Mouse (Mus musculus) heart, adult 11 months (tissue): Measurements from ENCODE around the gene Axdnd1.

Experiments
- DNase-seq: peaks from one replicate; pipeline ENCODE4 v3.0.0; 2022

Gene Axdnd1

DNA sequence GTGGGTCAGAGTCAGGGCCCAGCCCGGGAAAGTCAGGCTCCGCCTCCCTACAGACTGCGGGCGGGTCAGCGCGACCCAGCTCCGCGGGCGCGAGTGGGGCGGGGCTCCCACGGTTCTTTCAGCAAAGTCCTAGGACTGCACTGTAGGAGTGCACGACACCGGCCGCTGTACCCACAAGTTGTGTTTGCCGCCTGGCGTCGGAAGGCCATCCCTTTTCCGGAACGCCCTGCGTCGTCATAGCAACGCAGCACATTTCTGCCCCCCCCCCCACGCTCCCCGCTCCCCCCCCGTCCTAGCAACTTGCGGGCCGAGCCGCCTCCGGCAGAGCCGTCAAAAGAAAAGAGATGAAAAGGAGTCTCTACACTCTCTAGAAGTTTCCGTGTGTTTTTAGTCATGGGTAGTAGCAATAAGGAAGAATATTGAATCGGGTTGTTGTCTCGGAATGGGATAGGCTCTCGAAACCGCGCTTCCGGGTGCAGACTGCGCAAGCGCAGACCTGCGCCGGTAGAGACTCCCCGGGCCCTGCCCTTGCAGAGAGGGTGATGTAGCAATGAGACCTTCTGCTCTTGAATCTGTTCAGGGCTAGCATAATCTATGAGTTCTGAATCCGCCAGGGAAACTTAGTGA lies at the start of gene Axdnd1:
Gene Axdnd1, minus strand, starts transcription at position 489 of the 627 bp plus-strand sequence.
- DNase-seq: peak; percentile 99

DNA sequence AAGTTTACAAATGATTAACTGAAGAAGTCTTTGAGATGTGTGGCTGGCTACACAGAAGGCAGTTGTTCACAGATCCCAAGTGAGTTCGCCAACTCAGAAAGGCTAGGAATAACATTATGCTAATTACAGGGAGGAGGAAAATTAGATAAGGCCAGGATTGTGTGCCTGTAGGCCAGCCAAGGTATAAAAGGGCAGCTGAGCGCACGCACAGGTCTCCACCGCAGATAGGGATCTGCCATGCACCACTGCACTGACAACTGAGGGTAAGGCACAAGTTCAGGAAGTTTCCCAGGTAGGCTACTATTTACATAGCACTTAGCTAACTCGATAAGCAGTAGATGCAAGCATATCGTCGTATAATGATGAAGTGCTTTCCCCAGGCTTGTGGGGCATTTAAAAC lies 49.6 kb upstream of the Axdnd1 start:
- DNase-seq: no peak

DNA sequence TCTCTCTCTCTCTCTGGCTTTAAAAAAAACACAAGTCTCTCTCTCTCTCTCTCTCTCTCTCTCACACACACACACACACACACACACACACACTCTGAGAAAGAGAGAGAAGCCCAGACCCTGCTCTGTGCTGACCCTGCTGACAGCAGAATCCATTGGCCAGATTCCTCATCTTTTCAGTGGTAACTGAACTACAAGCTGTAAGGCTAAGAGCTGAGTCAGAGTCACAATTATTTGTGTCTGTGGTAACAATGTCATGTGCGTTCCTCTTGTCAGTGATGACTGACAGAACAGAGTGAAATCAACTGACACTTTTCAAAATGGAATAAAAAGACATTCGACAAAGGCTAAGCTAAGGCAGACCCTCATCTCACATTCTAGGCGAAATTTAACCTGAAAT lies 47.6 kb upstream of the Axdnd1 start:
- DNase-seq: no peak

DNA sequence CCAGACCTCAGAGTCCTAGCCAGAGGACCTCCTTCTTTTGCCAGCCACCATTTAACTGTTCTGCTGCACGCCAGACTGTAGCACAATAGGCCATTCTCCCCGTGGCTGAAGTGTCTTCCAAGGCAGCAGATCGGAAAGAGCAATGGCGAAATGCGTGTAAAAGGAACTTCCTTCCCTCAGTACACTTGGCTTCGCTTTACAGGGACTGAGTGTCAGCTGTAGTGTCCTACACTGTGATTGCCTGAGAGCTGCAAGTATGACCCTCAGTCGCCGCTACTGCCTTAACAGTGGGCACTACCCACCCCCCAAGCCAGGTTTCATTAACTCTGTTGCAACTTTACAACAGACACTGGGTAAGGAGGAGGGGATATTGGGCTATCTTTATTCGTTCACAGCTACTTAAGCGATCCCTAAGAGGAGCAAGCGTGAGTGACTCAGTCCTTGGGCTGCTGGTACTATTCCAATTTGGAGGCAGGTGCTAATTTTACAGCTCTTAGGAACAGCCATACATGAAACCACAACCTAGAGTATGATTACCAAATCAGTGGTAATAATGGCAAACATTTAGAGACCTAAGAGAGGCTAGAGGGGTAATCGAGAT lies 46.8 kb upstream of the Axdnd1 start:
- peak; percentile 92 for DNase-seq

DNA sequence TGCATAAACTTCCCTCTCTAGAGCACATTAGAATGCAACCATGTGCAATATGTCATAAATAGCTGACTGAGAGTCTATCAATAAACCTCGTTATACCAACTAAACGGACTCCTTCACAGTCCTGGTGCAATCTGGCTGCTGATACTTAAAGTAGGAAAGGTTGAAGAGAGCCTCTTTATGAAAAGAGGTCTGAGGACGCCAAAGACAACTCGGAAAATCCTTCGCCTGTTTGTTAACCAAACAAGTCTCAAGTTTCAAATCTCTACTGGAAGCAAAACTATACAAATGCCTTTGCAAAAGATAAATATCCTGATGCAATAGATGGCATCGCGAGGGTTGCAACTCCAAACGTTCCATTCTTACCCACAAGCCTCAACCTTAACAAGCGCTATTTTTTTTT lies 44.0 kb upstream of the Axdnd1 start:
- DNase-seq: peak; percentile 25

DNA sequence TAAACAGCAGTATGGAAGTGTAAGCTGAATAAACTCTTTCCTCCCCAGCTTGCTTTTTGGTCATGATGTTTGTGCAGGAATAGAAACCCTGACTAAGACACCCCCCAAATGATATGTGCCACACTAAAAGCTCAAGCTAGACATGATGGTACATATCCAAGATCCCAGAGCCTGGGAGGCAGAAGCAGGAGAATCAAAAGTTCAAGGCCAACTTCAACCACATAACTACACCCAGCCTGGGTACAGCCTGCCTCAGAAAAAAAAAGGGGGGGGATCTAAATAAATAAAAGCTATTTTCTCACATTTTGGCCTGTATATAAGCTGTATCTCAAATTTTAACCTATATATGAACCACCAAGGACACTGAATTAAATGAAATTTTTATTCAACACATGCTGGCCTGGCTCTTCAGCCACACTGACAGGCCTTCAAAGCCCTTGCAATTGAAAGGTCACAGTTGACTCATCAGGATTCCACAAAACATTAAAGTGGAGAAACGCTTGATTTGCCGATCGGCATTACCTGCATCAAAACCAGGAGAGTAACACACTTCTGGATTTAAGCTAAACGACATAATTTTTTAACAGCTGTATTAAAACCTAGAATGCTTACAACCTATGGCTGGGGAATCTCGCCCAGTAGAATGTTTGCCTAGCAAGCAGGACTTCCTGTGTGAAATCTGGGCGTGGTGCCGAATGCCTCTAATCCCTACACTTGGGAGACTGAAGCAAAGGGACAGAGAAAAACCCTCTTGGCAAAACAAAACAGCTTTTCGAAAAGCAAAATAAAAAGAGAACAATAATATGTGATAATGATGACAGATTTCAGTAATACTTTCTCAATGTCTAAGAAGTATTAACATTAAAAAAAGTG lies 43.3 kb upstream of the Axdnd1 start:
- peak; percentile 93 for DNase-seq

DNA sequence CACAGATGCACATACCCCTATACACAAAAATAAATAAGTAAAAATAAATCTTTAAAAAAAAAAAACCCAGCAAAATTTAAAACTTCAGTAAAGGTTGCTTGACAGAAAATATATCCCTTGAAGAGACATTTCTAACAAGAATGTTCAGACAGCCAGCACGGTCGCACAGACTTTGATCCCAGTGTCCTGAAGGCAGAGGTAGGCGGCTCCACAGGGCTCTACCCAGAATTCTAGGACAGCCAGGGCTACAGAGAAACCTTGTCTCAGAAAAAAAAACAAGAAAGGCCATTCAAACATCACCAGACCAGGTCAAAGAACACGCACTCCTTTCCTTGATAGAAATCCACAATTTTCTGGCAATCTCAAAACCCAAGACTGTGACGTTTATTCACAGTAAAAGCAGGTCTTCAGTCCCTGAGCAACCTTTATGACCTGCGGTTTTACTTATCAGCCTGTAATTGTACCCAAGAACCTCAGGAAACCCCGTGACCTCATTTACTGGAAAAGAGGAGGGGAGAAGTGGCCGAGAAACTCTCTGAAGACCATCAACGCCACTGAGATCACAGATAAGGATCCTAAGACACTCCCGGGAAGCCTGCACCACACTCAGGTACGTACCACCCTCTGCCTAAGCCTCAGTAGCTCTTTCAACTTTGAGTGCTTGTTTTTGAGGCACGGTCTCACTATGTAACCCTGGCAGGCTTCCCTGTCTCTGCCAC lies 41.5 kb upstream of the Axdnd1 start:
- DNase-seq: peak; percentile 58

DNA sequence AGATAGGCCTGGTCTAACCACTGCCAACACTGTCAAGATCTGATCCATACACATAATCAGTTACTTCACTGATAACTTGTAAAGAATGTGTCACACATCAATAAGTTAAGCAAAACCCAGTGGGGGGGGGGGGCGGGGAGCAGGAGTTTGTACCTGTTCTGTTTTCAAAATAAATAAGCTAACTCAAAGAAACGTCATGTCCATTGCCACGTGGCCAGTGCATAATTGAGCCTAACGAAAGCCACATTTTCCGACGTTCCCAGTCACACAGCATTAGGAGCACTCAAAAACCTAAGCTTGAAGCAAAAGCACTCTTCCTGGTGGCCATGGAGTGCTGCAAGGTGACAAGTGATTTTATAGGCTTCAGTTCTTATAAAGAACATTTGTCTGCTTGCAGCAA lies 40.1 kb upstream of the Axdnd1 start:
- peak; percentile 60 for DNase-seq

DNA sequence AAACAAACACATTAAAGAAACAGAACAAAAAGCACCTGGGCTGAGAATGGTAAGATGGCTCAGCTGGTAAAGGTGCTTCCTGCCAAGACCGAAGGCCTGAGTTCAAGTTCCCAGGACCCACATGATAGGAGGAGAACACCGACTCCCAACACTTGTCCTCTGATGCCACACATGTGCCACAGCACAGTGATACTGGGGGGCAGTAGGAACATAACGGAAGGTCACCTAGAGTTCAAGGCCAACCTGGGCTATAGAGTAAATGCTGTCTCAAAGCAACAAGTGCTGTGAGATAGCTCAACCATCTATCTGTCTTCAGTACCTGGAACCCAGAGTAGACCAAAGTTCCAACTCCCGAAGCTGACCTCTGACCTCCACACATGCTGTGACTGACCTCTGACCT lies 39.3 kb upstream of the Axdnd1 start:
- peak; percentile 62 for DNase-seq

DNA sequence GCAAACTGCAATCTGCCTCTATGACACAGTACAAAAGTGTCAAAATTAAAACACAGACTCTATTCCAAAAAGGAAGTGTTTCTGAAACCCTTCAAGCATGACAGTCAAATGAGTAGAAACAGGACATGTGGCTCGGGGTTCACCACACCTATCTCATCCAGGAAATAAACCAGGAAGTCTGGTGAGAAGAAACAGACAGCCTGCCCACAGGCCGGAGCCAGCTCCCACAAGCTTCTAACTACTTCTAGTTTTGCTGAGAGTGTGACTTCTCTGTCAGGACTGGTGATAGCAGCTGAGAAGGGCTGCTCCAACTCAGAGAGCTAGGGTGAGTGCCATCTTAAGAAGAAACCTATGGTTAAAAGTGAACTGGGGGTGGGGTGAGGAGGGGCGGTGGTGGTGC lies 38.7 kb upstream of the Axdnd1 start:
- DNase-seq: peak; percentile 93

DNA sequence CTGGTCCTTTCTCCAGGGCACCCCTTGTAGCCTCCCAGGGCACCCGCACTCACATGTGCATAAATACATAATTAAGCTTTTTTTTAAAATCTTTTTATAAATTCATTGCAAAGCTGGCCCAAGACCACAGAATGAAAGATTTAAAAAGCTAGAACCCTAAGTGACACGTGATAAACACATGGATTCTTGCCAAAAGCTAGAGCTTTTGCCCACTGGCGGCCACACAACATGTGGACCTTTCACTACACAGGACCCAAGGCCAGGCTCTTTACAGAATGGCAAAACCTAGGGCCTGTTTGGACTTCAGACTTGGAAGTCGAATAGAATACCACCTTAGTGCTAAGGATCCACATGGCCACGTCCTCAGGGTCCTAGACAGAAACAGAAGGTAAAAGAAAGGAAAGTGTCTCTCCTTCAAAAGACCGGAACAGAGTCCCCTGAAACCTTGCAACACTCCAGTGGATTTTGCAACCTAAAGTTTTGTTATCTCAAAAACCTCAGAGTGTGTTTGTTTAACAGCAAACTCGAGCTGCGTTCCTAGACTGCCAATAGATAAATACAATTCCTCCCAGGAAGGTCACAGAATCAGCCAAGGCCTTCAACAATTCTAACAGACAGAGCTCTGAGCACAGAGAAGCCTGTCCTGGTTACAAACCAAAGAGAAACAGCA lies 37.6 kb upstream of the Axdnd1 start:
- no peak for DNase-seq

DNA sequence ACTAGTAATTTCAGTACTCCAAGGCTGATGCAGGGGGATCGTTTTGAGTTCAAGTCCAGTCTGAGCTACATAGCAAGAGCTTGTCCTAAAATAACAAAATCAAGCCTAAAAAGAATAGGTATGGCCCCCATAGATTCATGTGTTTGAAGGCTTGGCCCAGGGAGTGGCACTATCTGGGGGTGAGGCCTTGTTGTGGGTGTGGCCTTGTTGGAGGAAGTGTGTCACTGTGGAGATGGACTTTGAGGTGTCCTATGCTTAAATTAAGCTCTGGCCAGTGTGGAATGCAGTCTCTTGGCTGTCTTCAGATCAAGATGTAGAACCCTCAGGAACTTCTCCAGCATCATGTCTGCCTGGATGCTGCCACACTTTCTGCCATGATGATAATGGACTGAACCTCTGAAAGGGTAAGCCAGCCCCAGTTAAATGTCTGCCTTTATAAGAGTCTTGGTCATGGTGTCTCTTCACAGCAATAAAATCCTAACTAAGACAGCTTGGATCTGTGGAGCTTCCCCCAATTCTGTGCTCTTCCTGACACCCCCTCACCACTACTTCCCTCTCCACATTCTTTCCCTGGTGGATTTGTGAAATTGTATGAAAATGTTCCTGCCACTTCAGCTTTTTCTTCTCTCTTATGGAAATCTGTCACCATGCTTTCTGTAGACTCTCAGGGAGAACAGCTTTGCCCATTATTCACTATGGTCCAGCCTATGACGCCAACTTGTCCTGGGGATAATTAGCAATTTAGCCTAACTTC lies 34.2 kb upstream of the Axdnd1 start:
- peak; percentile 59 for DNase-seq

DNA sequence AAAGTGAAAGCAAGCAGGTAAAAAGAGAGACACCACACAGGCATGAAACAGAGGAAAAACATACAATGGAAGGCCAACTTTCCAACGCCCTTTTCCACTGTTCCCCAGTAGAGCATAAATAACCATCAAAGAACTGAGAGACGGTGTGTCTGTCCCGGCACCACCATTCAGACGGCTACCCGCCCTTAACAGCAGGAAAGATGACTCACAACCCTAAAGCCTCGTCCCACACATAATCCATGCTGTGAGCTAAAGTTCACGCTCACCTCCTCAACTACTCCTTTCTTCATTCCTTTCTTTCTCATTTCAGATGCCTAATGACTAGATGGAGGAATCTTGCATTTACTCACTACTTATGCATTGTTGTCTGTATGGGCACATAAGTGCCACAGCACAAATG lies 33.4 kb upstream of the Axdnd1 start:
- peak; percentile 49 for DNase-seq

DNA sequence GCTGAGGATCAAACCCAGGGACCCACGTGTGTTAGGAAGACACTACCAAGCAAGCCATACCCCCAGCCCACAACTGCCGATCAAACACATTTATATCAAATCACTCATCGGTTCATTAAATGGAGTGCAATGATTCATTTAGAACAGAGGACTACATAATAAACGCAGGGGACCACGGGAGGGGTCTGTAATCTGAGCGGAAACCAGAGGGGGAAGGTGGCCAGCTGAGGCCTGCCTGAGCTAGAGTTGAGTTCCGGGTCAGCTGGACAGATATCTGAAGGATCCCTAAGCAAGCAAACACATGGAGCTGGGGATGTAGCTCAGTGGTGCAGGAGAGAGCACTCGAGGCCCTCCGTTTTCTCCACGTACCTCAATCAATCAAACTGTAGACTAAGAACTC lies 32.9 kb upstream of the Axdnd1 start:
- peak; percentile 64 for DNase-seq

DNA sequence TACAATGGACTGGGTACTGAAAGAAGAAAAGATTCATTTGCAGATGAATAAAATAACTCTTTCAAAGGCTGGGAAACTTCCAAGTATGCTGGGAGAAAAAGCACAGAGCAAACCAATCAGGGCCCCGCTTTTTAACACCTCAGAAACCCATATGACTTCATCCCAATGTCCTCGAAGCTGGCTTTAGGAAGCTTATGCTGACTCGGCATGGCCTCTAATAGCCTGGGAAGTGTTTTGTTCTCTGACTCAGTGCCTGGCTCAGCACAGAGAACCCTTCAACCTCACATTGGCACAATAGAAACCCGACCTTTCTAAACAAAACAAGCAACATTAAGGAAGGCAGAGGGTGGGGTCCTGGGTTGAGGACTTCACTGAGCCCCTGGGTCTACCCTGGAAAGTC lies 29.5 kb upstream of the Axdnd1 start:
- peak; percentile 87 for DNase-seq

DNA sequence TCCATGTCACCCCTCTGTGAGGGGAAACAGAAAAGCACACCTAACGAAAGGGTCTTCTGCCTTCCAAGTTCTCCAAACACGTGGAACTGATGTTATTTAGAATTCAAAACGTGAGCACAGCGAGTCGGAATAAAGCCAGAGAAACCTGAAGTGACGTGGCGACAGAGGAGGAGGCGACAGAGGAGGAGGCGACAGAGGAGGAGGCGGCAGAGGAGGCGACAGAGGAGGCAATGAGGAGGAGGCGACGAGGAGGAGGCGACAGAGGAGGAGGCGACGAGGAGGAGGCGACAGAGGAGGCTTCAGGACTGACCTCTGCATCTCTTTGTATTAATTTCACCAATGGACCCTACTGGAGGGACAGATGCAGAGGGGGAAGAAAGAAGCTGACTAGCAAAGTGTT lies 28.7 kb upstream of the Axdnd1 start:
- DNase-seq: peak; percentile 74

DNA sequence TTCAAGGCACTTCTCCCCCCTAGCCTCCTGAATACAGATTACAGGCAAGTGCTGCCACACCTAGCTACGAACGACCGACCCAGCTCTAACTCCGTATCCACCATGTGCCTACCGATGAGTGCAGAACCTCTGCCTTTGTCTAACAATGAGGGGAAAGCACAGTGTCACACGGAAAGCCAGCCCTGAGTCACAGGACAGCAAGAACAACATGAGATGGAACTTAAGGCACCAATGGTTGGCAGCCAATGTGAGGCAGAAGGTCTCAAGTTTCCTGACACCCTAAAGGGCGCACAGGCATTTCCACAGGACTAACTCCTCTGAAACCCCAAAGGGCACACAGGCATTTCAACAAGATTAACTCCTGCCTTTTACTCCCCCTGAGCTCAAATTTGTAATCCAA lies 28.1 kb upstream of the Axdnd1 start:
- peak; percentile 84 for DNase-seq

DNA sequence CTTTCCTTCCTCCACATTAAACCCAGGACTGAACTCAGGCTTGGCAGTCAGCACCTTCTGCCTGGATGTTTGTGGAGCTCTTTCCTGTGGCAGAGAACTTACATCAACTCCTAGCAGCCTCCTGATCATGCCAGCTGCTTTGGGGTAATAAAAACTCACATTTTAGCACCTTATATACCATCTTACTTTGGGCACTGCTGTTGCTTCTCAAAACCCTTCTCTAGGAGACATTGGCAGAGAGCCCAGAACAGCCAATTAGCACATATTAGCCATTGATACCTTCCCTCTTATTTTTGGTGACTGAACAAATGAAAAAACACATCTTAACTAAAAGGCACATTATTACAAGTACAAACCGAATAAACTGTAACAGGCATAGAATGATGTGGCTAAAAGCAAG lies 24.1 kb upstream of the Axdnd1 start:
- peak; percentile 75 for DNase-seq

DNA sequence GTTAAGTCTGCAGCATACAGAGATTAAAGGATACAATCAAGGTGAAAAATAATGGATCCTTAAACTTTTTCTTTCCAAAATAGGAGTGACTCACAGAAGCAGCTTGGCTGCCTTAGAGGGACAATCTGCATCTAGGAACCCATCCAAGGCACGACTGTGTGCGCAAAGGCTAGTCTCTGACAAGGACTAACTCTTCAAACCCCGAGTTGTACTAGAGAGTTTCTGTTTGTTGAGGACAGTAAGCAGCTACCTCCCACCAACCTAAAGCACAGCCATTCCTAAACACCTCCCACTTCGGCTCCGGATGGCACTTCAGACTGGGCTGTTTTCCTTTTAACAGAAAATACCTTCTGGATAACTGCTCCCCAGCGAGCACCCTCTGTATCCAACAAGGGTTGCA lies 21.8 kb upstream of the Axdnd1 start:
- peak; percentile 63 for DNase-seq

DNA sequence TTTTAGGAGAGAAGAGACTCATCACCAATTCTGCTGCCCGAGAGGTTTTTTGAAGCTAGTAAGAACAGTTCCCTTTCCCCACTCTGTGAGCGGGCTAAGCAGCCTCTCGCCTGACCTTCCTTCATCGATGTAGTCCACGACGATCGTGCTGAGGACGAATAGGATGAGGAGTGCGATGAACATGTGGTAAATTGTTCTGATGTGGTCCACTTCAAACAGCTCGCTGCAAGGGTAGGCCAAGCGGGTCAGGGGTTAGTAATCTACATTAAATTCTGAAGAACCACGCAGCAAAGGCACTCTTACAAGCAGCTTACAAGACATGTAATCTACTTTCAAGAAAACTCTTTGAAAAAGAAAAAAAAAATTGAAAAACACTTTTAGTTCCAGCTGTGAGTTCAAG lies 21.3 kb upstream of the Axdnd1 start:
- DNase-seq: peak; percentile 75

DNA sequence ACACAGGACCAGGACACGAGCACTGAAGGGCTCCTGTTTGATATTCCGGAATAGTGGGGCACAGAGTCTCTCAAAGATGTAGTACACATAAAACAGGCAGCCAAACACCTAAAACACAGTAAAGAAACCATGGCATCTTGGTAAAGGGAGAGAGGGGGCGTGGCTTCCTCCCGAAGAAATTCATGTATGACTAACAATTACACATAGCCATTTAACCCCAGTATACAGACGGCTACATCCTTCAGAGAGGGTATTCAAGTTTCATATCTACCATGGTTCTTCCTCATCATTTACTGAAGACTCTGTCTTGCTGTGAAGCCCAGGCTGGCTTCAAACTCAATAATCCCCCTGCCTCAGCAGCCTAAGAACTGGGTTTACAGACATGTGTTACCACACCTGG lies 16.8 kb upstream of the Axdnd1 start:
- no peak for DNase-seq
